Mouse (Mus musculus) forebrain, embryonic 11.5 days (tissue): ENCODE measurements around the gene Kcnj5. TPM values are rescaled to one million over a fixed set of nuclear protein-coding genes. Genes with fewer than 3 reads are reported as not detected.

Source experiments
- ATAC-seq: fragments of 200-750 bp; cut with Nextera tagmentation; replicated peaks from 2 replicates; pipeline ENCODE4 v1.8.0; 2017; ENCODE audit warnings: moderate TSS enrichment; ENCODE audit not compliant: low FRiP score
- DNase-seq: peaks from one replicate; pipeline ENCODE4 v3.0.0-alpha.2; 2017; ENCODE audit warnings: low spot score
- H3K27ac ChIP-seq: fragments of 300-500 bp; sonication (generic); 2 replicates; pipeline ENCODE4 v1.5.1; 2014; ENCODE audit warnings: low read depth, low read length
- H3K27me3 ChIP-seq: fragments of 300-500 bp; sonication (generic); 2 replicates; pipeline ENCODE4 v1.6.1; 2014; ENCODE audit warnings: mild to moderate bottlenecking, low read length, mixed read lengths; ENCODE audit not compliant: control insufficient read depth, insufficient read depth
- H3K36me3 ChIP-seq: fragments of 300-500 bp; sonication (generic); 2 replicates; pipeline ENCODE4 v1.6.1; 2014; ENCODE audit warnings: mild to moderate bottlenecking, low read length, moderate library complexity, mixed read lengths; ENCODE audit not compliant: control insufficient read depth, insufficient read depth
- H3K4me1 ChIP-seq: fragments of 300-500 bp; sonication (generic); replicated peaks from 2 replicates; pipeline ENCODE4 v1.6.1; 2014; ENCODE audit warnings: low read length, mixed read lengths; ENCODE audit not compliant: control insufficient read depth, insufficient read depth
- H3K4me2 ChIP-seq: fragments of 300-500 bp; sonication (generic); 2 replicates; pipeline ENCODE4 v1.6.1; 2014; ENCODE audit warnings: low read depth, mild to moderate bottlenecking, low read length, moderate library complexity, mixed read lengths; ENCODE audit not compliant: severe bottlenecking
- H3K4me3 ChIP-seq: fragments of 300-500 bp; sonication (generic); 2 replicates; pipeline ENCODE4 v1.5.1; 2014; ENCODE audit warnings: low read depth, low read length
- H3K9ac ChIP-seq: fragments of 300-500 bp; sonication (generic); 2 replicates; pipeline ENCODE4 v1.6.1; 2014; ENCODE audit warnings: low read length
- H3K9me3 ChIP-seq: fragments of 300-500 bp; sonication (generic); 2 replicates; pipeline ENCODE4 v1.6.1; 2016; ENCODE audit warnings: low read length, mixed read lengths; ENCODE audit not compliant: control insufficient read depth
- WGBS: fragments of 180-500 bp; shearing (Covaris S2); extraction: QIAGEN DNeasy Blood & Tissue Kit; methylation state at CpG from one replicate; pipeline ENCODE4 v1.1.7; 2014; 5-methylcytosine and 5-hydroxymethylcytosine counted together
- polyA plus RNA-seq: library from polyadenylated mRNA; unstranded; fragments of >200 nt; fragmentation: Nextera tagmentation; extraction: Ambion mirVana; gene quantifications from 2 replicates; pipeline ENCODE4 v1.2.1, GENCODE M21; 2014

Gene Kcnj5
- polyA plus RNA-seq, 1 experiment from 2014 or later = 0.88 TPM

DNA sequence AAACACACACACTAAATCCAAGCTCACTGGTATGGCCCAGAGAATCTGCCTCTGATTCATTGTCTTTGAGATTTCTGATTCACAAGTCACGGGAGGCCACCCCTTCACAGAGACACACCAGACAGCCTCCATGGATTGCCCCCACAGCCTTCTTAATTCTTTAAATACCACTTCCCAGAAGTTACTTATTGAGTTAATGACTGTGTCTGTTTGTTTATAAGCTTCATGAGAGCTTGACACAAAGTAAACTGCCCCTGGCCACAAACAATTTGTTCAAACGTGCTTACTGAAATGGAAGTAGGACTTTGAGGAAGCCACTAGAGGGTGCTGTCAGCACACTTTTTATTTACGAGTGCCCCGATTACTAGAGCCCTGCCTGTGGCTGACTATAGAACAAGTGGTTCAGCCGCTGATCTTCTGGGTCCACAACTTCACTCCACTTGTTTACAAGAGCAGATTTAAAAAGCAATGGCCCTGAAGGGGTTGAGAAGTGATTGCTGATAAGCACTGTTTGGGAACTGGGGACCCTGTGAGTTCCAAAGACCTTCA lies 72.2 kb downstream of the Kcnj5 start:
- no peak overlapping the region for H3K9ac ChIP-seq
- ATAC-seq (peak; percentile 42; the same call in 1 of the 2 replicates), DNase-seq (peak; percentile 74)
- WGBS = 15% methylated on average over 5 of the region's 5 CpGs
- H3K27me3 ChIP-seq = no peaks in the 10 kb centered on the region
- H3K9me3 ChIP-seq = no peaks in the 10 kb centered on the region
- H3K4me2 ChIP-seq = no peak overlapping the region
- H3K4me3 ChIP-seq = no peak overlapping the region
- no peaks in the 10 kb centered on the region for H3K36me3 ChIP-seq
- H3K4me1 ChIP-seq = no peaks in the 10 kb centered on the region
- H3K27ac ChIP-seq = no peak overlapping the region

Other genes starting within 250 kb of the Kcnj5 start
- gene Arhgap32, start 228.2 kb downstream of the Kcnj5 start, polyA plus RNA-seq = 7.0 and 11.1 TPM in 2 replicates
- not detected in 2 replicates for gene Kcnj1, start 28.1 kb upstream of the Kcnj5 start, polyA plus RNA-seq
- 14.3 and 14.7 TPM in 2 replicates for gene Fli1, start 198.5 kb upstream of the Kcnj5 start, polyA plus RNA-seq